Mouse (Mus musculus) layer of hippocampus, postnatal 36 days (tissue): ENCODE measurements around the gene Paxbp1. TPM values are rescaled to one million over a fixed set of nuclear protein-coding genes. Genes with fewer than 3 reads are reported as not detected.
"Not testable (repeated sequence)": the region's sequence is repeated elsewhere in the genome, so short reads cannot be mapped to it uniquely, and the experiment has no call there.

ENCODE experiments used
- DNase-seq, 2 experiments: peaks; one replicate each; pipeline ENCODE4 v3.0.0; 2022
- total RNA-seq, 2 experiments: library from RNA; stranded (reverse); gene quantifications; 2 replicates each; pipeline ENCODE4 v1.2.3; 2021

Paxbp1 gene
- 10 to 100 TPM; 68.1 to 77.8 TPM for total RNA-seq

- peak; percentile 99 for DNase-seq
These were observed at the start of gene Paxbp1 for GRCm38 (mm10) chr16:91044270-91045182. TSS of gene Paxbp1 (minus strand) at chr16:91044543.

- no peak for DNase-seq
These were observed 42.4 kb upstream of the Paxbp1 start for GRCm38 (mm10) chr16:91086642-91087306.

- DNase-seq, result no peak
These were observed 41.0 kb upstream of the Paxbp1 start for GRCm38 (mm10) chr16:91085239-91085825.

- peak in 1 of 2 experiments; percentile 30 for DNase-seq
These were observed 40.2 kb upstream of the Paxbp1 start for GRCm38 (mm10) chr16:91084307-91085238.

- peak; percentile 25 to 37 for DNase-seq
These were observed 38.8 kb upstream of the Paxbp1 start for GRCm38 (mm10) chr16:91083002-91083646.

- peak; percentile 52 to 73 for DNase-seq
These were observed 37.2 kb upstream of the Paxbp1 start for GRCm38 (mm10) chr16:91081508-91081907.

- DNase-seq, result no peak
These were observed 31.8 kb upstream of the Paxbp1 start for GRCm38 (mm10) chr16:91076180-91076579.

- DNase-seq, result not testable (repeated sequence)
These were observed 31.1 kb upstream of the Paxbp1 start for GRCm38 (mm10) chr16:91075423-91075822.

- peak; percentile 84 to 85 for DNase-seq
These were observed 29.0 kb upstream of the Paxbp1 start for GRCm38 (mm10) chr16:91073163-91073892.

- no peak for DNase-seq
These were observed 27.9 kb upstream of the Paxbp1 start for GRCm38 (mm10) chr16:91072256-91072655.

GRCm38 (mm10) chr16:91068969-91069368 lies 24.6 kb upstream of the Paxbp1 start:
- no peak for DNase-seq

- DNase-seq, result no peak
These were observed 22.8 kb upstream of the Paxbp1 start for GRCm38 (mm10) chr16:91067122-91067521.

GRCm38 (mm10) chr16:91064583-91065365 lies 20.4 kb upstream of the Paxbp1 start:
- no peak for DNase-seq

- DNase-seq, result no peak
These were observed 19.4 kb upstream of the Paxbp1 start for GRCm38 (mm10) chr16:91063786-91064185.

GRCm38 (mm10) chr16:91061531-91062318 lies 17.4 kb upstream of the Paxbp1 start:
- no peak for DNase-seq

- no peak for DNase-seq
These were observed 13.4 kb upstream of the Paxbp1 start for GRCm38 (mm10) chr16:91057741-91058140.

- no peak for DNase-seq
These were observed 12.9 kb upstream of the Paxbp1 start for GRCm38 (mm10) chr16:91057261-91057660.

- peak; percentile 34 to 54 for DNase-seq
These were observed 11.9 kb upstream of the Paxbp1 start for GRCm38 (mm10) chr16:91056043-91056821.
